Mouse (Mus musculus) erythroblast, embryonic 14.5 days (primary cell): ENCODE measurements around the gene Agpat1. TPM values are rescaled to one million over a fixed set of nuclear protein-coding genes. Genes with fewer than 3 reads are reported as not detected.

ENCODE experiments used
- H3K27me3 ChIP-seq: 2 replicates; pipeline ENCODE4 v1.6.1; 2012; ENCODE audit warnings: inconsistent platforms; ENCODE audit not compliant: control insufficient read depth
- H3K36me3 ChIP-seq: 2 replicates; pipeline ENCODE4 v1.6.1; 2012; ENCODE audit warnings: mild to moderate bottlenecking, inconsistent platforms; ENCODE audit not compliant: control insufficient read depth
- H3K4me1 ChIP-seq: 2 replicates; pipeline ENCODE4 v1.6.1; 2012; ENCODE audit warnings: inconsistent platforms; ENCODE audit not compliant: control insufficient read depth
- H3K4me3 ChIP-seq: replicated peaks from 2 replicates; pipeline ENCODE3; 2012; ENCODE audit warnings: moderate library complexity, mild to moderate bottlenecking, inconsistent platforms
- H3K9me3 ChIP-seq: 2 replicates; pipeline ENCODE4 v1.6.1; 2012; ENCODE audit warnings: low read length, inconsistent platforms, mixed read lengths; ENCODE audit not compliant: control insufficient read depth
- GATA1 ChIP-seq: IDR thresholded peaks from 2 replicates; pipeline ENCODE4 v1.6.1; 2012; ENCODE audit warnings: low read length, inconsistent platforms, mixed read lengths
- TAL1 ChIP-seq: IDR thresholded peaks from 3 replicates; pipeline ENCODE4 v1.6.1; 2012; ENCODE audit warnings: low read length, inconsistent platforms, mixed read lengths
- polyA plus RNA-seq: library from polyadenylated mRNA; stranded (reverse); fragments of >175 nt; gene quantifications from 2 replicates; pipeline ENCODE4 v1.2.3, GENCODE M21; 2012

Gene Agpat1
- polyA plus RNA-seq, 1 experiment = 18.7 TPM

- peaks cover 26% of the 10 kb centered on the region for H3K27me3 ChIP-seq
- H3K4me3 ChIP-seq = no peak within 1 kb of the TSS
- no peak for TF ChIP-seq GATA1
- no peak for TF ChIP-seq TAL1
- no peaks in the 10 kb centered on the region for H3K36me3 ChIP-seq
- H3K4me1 ChIP-seq = peaks cover 22% of the 10 kb centered on the region
- H3K9me3 ChIP-seq = no peaks in the 10 kb centered on the region
These were observed 40.0 kb upstream of the Agpat1 start, which contains the start of gene Notch4 for GRCm38 (mm10) chr17:34564003-34564421. Notch4 (plus strand) TSS chr17:34564268.

DNA sequence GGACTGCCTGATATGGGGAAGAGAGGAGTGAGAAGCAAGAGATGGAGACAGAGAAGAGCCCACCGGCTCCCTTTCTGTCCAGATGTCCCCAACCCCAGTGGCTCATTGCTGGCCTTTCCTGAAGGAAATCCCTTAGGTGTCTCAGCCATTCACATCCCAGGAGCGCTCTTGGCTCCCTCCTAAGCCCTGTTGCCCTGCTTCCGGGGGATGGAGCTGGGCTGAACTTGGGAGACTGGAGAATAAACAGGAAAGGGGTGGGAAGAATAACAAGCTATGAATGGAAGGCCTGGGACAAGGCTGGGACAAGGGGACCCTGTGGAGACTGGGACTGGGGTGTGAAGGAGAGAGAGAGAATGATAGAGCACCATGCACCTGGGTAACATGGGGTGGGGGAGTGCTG is 39.3 kb upstream of the Agpat1 start:
- H3K36me3 ChIP-seq = no peaks in the 10 kb centered on the region
- no peaks in the 10 kb centered on the region for H3K9me3 ChIP-seq
- H3K27me3 ChIP-seq = peaks cover 26% of the 10 kb centered on the region
- no peak overlapping the region for H3K4me3 ChIP-seq
- TF ChIP-seq GATA1 = no peak
- no peak for TF ChIP-seq TAL1
- peaks cover 16% of the 10 kb centered on the region for H3K4me1 ChIP-seq

DNA sequence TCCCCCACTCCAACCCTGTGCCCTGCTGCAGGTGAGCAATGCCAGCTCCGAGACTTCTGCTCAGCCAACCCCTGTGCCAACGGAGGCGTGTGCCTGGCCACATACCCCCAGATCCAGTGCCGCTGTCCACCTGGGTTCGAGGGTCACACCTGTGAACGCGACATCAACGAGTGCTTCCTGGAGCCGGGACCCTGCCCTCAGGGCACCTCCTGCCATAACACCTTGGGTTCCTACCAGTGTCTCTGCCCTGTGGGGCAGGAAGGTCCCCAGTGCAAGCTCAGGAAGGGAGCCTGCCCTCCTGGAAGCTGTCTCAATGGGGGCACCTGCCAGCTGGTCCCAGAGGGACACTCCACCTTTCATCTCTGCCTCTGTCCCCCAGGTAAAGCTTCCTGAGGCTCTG is 36.8 kb upstream of the Agpat1 start:
- no peaks in the 10 kb centered on the region for H3K36me3 ChIP-seq
- TF ChIP-seq GATA1 (no peak), TAL1 (no peak)
- H3K27me3 ChIP-seq = peaks cover 28% of the 10 kb centered on the region
- 0 out of 2 replicates have a peak, but pooled peaks cover 3% of the 10 kb centered on the region for H3K9me3 ChIP-seq
- H3K4me3 ChIP-seq = no peak overlapping the region
- H3K4me1 ChIP-seq = peaks cover 4% of the 10 kb centered on the region; the same call in 1 of the 2 replicates

- no peaks in the 10 kb centered on the region for H3K36me3 ChIP-seq
- H3K4me1 ChIP-seq = 0 out of 2 replicates have a peak, but pooled peaks cover 1% of the 10 kb centered on the region
- peaks cover 28% of the 10 kb centered on the region for H3K27me3 ChIP-seq
- 0 out of 2 replicates have a peak, but pooled peaks cover 3% of the 10 kb centered on the region for H3K9me3 ChIP-seq
- TF ChIP-seq TAL1 = no peak
- no peak for TF ChIP-seq GATA1
- no peak overlapping the region for H3K4me3 ChIP-seq
These were observed 35.6 kb upstream of the Agpat1 start for GRCm38 (mm10) chr17:34568421-34568820.

GRCm38 (mm10) chr17:34569919-34570318 is 34.1 kb upstream of the Agpat1 start:
- peaks cover 22% of the 10 kb centered on the region for H3K27me3 ChIP-seq
- 0 out of 2 replicates have a peak, but pooled peaks cover 3% of the 10 kb centered on the region for H3K9me3 ChIP-seq
- no peak overlapping the region for H3K4me3 ChIP-seq
- H3K36me3 ChIP-seq = no peaks in the 10 kb centered on the region
- no peaks in the 10 kb centered on the region for H3K4me1 ChIP-seq
- TF ChIP-seq GATA1 (no peak), TAL1 (no peak)

DNA sequence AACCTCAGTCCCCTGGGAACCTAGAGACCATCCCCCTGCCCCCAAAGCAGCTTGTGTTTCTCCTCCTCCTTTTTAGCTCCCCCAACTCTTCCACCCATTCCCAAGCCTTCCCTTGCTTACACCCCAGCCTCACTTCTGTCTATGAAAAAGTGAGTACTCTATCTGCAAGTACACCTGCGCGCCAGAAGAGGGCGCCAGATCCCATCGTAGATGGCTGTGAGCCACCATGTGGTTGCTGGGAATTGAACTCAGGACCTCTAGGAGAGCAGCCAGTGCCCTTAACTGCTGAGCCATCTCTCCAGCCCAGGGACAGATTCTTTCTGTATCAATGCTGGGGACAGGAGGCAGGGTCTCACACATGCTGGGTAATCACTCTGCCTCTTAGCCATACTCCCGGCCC is 32.2 kb upstream of the Agpat1 start:
- H3K4me3 ChIP-seq = no peak overlapping the region
- TF ChIP-seq GATA1 (no peak), TAL1 (no peak)
- peaks cover 11% of the 10 kb centered on the region for H3K27me3 ChIP-seq
- H3K9me3 ChIP-seq = 0 out of 2 replicates have a peak, but pooled peaks cover 3% of the 10 kb centered on the region
- no peaks in the 10 kb centered on the region for H3K4me1 ChIP-seq
- H3K36me3 ChIP-seq = no peaks in the 10 kb centered on the region

GRCm38 (mm10) chr17:34572361-34572760 is 31.7 kb upstream of the Agpat1 start:
- Histone ChIP-seq H3K27me3 (peaks cover 9% of the 10 kb centered on the region), H3K9me3 (0 out of 2 replicates have a peak, but pooled peaks cover 3% of the 10 kb centered on the region), H3K36me3 (no peaks in the 10 kb centered on the region), H3K4me3 (no peak overlapping the region), H3K4me1 (no peaks in the 10 kb centered on the region)
- no peak for TF ChIP-seq GATA1

- Histone ChIP-seq H3K27me3 (no peaks in the 10 kb centered on the region), H3K36me3 (no peaks in the 10 kb centered on the region), H3K4me3 (no peak overlapping the region), H3K4me1 (no peaks in the 10 kb centered on the region), H3K9me3 (0 out of 2 replicates have a peak, but pooled peaks cover 3% of the 10 kb centered on the region)
- no peak for TF ChIP-seq TAL1
- TF ChIP-seq GATA1 = no peak
These were observed 27.5 kb upstream of the Agpat1 start for GRCm38 (mm10) chr17:34576577-34576976.

DNA sequence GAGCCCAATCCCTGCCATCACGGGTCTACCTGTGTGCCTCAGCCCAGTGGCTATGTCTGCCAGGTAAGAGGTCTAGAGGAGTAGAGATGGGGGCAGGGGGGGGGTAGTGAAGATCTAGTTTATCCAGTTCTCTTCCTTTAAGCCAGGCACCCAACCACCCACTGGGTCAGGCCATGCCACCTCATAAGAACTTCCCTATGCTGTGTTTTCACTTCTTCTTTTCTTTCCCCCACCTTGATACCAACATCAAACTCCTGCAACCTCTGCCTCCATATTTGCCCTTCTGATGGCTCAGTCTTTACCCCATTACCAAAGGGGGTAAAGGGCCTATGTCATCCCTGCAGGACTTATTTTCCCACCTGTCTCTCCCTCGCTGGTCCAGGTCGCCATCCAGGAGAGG is 26.0 kb upstream of the Agpat1 start:
- Histone ChIP-seq H3K4me1 (no peaks in the 10 kb centered on the region), H3K9me3 (no peaks in the 10 kb centered on the region), H3K4me3 (no peak overlapping the region), H3K36me3 (no peaks in the 10 kb centered on the region), H3K27me3 (no peaks in the 10 kb centered on the region)
- no peak for TF ChIP-seq GATA1
- no peak for TF ChIP-seq TAL1

- TF ChIP-seq GATA1 (no peak), TAL1 (no peak)
- no peaks in the 10 kb centered on the region for H3K9me3 ChIP-seq
These were observed 21.5 kb upstream of the Agpat1 start for GRCm38 (mm10) chr17:34582528-34582927.

More at GRCm38 (mm10) chr17:34582528-34582927, 21.5 kb upstream of the Agpat1 start:
- H3K36me3 ChIP-seq = no peaks in the 10 kb centered on the region
- H3K4me3 ChIP-seq = no peak overlapping the region
- H3K27me3 ChIP-seq = peaks cover 11% of the 10 kb centered on the region
- H3K4me1 ChIP-seq = peaks cover 12% of the 10 kb centered on the region
